Mouse (Mus musculus): ENCODE data around the gene Cux2. TPM values are rescaled to one million over a fixed set of nuclear protein-coding genes. Genes with fewer than 3 reads are reported as not detected.

Cux2 gene
- total RNA-seq, 2 experiments from 2014 or later: 196 to 205 TPM

GRCm38 (mm10) chr5:121835949-121836691, 213.8 kb downstream of the Cux2 start:
- intact Hi-C loops (cut with DNase I): loop anchor here (5.0 kb wide), 1 partner anchor 124 kb away; the partner anchor contains the start of gene Atxn2
- DNase-seq (ENCODE audit: low spot score in 2 of 2): peak in 1 of 2 experiments; percentile 62

GRCm38 (mm10) chr5:121834991-121835747, 214.7 kb downstream of the Cux2 start:
- no peak for DNase-seq (ENCODE audit: low spot score in 2 of 2)
- intact Hi-C loops (cut with DNase I): loop anchor here (5.0 kb wide), 1 partner anchor 123 kb away; the partner anchor contains the start of gene Atxn2

- intact Hi-C loops (cut with DNase I): no loop called here
- no peak for DNase-seq (ENCODE audit: low spot score in 2 of 2)
Measured at GRCm38 (mm10) chr5:121834241-121834606, 215.7 kb downstream of the Cux2 start.

- intact Hi-C loops (cut with DNase I): no loop called here
Measured at GRCm38 (mm10) chr5:121833572-121834240, 216.2 kb downstream of the Cux2 start.

DNA sequence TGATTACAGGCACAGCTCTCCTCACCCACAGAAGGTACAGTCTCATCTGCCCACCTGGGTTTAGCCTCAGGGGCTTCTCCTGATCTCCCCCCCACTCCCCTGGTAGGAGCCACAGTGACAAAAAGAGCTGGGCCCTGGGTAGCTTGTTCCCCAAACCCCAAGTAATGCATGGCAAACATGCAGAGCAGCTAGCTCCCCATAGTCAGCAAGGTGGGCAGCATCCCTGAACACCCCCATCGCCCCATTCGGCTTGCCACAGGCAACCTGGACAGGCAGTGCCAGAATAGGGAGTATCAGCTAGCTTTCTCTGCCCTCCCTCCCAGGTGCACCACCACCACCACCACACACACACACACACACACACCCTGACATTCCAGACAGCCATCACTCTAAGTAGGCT, 216.7 kb downstream of the Cux2 start:
- intact Hi-C loops (cut with DNase I): no loop called here
- DNase-seq (ENCODE audit: low spot score in 2 of 2): no peak

More at GRCm38 (mm10) chr5:121833572-121834240, 216.2 kb downstream of the Cux2 start:
- no peak for DNase-seq (ENCODE audit: low spot score in 2 of 2)

- DNase-seq (ENCODE audit: low spot score in 2 of 2): no peak
- intact Hi-C loops (cut with DNase I): no loop called here
Measured at GRCm38 (mm10) chr5:121832376-121833155, 217.3 kb downstream of the Cux2 start.

DNA sequence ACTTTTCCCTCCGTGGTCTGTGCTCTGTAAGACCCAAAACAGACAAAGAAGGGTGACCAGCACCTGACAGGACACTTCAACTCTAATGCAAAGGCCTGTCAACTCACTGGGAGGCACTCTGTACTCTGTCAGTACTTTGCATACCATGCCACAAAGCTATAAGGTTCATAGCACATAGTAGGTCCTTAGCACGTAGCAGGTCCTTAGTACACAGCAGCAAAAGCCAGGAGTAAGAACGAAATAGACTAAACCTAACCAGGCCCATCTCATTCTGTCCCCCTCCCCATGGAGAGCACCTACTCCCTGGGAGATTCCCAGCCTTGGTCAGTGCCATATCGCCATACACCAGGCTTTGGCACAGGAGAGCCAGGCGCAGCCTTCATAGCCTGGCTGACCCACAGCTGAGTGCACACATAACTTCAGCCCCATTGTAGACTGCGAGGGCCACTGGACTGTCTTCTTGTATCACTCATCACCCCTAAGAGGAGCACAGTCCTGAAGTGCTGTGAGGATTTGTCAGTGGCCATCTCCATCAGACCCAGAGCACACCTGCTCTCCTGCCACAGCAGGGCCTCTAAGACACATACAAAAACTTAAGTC, 218.8 kb downstream of the Cux2 start:
- intact Hi-C loops (cut with DNase I): no loop called here
- no peak for DNase-seq (ENCODE audit: low spot score in 2 of 2)

DNA sequence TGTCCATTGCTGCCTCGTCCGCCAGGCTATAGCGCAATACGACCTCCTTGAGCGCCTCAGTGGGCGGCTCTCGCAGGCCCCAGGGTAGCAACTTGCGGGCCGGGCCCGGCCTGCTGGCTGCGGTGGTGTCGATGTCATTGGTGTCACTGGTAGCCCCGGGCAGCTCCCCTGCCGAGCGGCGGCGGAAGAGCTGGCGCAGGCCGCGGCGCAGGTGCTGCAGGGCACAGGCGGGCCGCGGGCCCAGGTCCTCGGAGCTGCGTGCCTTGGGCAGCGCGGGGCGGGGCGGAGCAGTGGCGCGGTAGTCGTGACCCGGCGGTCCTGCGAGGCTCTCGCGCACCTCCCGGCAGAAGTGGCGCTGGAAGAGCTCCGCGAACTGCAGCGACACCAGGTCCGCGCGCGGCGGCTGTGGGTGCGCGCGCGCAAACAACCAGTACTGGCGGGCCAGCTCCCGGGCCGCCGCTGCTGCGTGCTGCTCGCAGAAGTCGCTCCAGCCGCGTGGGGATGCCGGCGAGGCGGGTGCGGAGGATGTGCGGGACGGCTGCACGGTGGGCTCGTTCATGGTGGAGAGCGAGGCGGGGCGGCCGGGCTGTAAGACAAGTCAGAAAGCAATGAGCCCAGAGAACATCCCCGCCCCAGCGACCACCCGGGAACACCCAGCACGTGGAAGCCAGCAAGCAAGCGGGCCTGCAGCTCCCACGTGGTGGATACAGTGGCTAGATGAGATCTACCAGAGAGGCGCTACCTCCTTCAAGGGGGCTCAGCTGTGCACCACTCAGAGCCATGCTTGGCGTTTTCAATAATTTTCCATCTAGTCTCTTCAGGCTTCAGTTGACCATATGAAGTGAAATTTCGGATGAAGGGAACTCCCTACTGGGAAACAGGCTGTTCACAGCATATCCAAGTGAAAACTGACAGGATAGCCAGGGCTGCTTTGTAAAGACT, 221.1 kb downstream of the Cux2 start:
- peak; percentile 46 to 64 for DNase-seq (ENCODE audit: low spot score in 2 of 2)
- intact Hi-C loops (cut with DNase I): no loop called here

- no peak for DNase-seq (ENCODE audit: low spot score in 2 of 2)
- intact Hi-C loops (cut with DNase I): no loop called here
Measured at GRCm38 (mm10) chr5:121827876-121828275, 222.0 kb downstream of the Cux2 start.

GRCm38 (mm10) chr5:121825606-121826005, 224.3 kb downstream of the Cux2 start:
- DNase-seq (ENCODE audit: low spot score in 2 of 2): no peak
- intact Hi-C loops (cut with DNase I): no loop called here

GRCm38 (mm10) chr5:121824121-121824520, 225.8 kb downstream of the Cux2 start:
- intact Hi-C loops (cut with DNase I): no loop called here
- no peak for DNase-seq (ENCODE audit: low spot score in 2 of 2)

GRCm38 (mm10) chr5:121823668-121824067, 226.2 kb downstream of the Cux2 start:
- no peak for DNase-seq (ENCODE audit: low spot score in 2 of 2)
- intact Hi-C loops (cut with DNase I): no loop called here

DNA sequence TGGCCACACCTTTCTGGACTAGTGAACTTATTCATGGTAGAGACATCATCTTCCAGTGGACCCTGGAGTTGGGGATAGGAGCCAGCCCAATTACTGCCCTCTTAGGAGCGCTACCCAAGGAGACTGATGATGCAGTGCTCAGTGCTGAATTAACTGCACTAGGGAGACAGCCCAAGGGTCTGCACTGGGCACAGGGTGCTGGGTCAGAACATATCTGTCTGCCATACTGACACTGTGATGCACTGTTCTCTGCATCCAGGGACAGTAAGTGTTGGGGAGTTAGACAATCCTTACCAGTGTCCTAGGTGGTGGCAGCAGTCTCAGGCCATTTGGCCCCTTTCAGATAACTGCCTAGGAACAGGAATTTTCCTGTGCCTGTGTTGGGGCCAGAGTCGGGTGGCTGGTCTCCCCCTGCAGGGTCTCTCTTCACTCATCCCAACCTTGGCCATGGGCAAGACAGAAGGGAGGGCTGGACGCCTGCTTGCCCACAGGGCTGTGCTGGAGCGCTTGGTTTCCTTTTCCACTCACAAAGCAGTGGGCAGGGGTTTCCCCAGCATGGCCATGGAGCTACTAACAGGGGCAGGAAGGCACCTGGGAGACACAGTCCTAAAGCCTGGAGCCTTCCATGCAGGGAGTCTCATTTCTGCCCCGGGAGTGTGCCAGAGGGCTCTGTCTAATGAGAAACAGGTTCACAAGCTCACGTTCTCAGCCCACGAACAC, 227.0 kb downstream of the Cux2 start:
- intact Hi-C loops (cut with DNase I): no loop called here
- DNase-seq (ENCODE audit: low spot score in 2 of 2): no peak

DNA sequence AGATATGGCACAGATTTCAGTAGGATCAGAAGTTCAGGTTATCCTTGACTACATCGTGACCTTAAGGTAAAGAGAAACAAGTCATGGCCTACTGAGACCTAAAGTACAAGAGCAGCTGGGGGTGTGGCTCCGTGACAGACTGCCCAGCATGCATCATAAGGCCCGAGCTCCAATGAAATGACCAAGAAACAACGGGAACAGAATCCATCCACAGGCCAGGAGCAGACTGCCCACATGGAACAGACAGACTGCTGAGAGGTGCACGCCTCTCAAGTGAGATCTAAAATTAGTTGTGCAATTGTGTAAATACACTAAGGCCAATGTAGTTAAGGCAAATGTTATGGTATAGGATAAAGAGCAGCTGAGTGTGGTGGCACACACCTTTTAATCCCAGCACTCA, 228.3 kb downstream of the Cux2 start:
- intact Hi-C loops (cut with DNase I): no loop called here
- no peak for DNase-seq (ENCODE audit: low spot score in 2 of 2)

- no peak for DNase-seq (ENCODE audit: low spot score in 2 of 2)
- intact Hi-C loops (cut with DNase I): no loop called here
Measured at GRCm38 (mm10) chr5:121821116-121821515, 228.8 kb downstream of the Cux2 start.

- intact Hi-C loops (cut with DNase I): no loop called here
- DNase-seq (ENCODE audit: low spot score in 2 of 2): no peak
Measured at GRCm38 (mm10) chr5:121820657-121821056, 229.2 kb downstream of the Cux2 start.

DNA sequence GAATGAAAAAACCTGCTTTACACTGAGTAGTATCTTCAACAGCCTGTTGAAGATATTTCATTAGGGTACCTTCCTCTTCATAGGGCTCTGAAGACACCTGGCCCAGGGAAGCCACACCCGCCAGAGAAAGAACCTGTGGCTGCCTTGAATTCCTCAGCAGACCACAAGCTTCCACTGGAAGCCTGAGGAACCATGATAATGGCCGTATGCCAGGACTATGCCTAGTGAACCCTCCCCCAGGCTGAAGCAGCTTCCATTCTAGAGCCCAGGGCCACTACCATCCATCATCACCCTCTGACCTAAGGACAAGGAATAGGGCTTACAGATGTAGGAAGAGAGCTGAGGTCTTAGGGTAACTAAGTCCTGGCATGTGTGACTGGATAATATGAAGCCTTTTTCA, 229.7 kb downstream of the Cux2 start:
- no peak for DNase-seq (ENCODE audit: low spot score in 2 of 2)
- intact Hi-C loops (cut with DNase I): no loop called here

GRCm38 (mm10) chr5:121819559-121819958, 230.3 kb downstream of the Cux2 start:
- no peak for DNase-seq (ENCODE audit: low spot score in 2 of 2)
- intact Hi-C loops (cut with DNase I): no loop called here
